Mouse (Mus musculus) ES-Bruce4 (cell line): Measurements from ENCODE around the gene Ing4. TPM values are rescaled to one million over a fixed set of nuclear protein-coding genes. Genes with fewer than 3 reads are reported as not detected.
A peak's percentile ranks its signal among the peaks of the same experiment; 100 is the strongest.

Source experiments
- H3K27ac ChIP-seq: 2 replicates; pipeline ENCODE4 v1.5.1; 2012; ENCODE audit warnings: low read length, inconsistent platforms; ENCODE audit not compliant: insufficient read depth
- H3K27me3 ChIP-seq: 2 replicates; pipeline ENCODE4 v1.6.1; 2012; ENCODE audit warnings: mild to moderate bottlenecking, low read length, inconsistent platforms; ENCODE audit not compliant: control insufficient read depth, poor library complexity, insufficient read depth, severe bottlenecking
- H3K36me3 ChIP-seq: 2 replicates; pipeline ENCODE4 v1.6.1; 2012; ENCODE audit warnings: inconsistent platforms, mild to moderate bottlenecking, low read length, moderate library complexity; ENCODE audit not compliant: control insufficient read depth, poor library complexity, insufficient read depth, severe bottlenecking
- H3K4me1 ChIP-seq: one replicate; pipeline ENCODE4 v1.8.1; 2011; ENCODE audit warnings: low read length; ENCODE audit not compliant: control insufficient read depth, insufficient read depth
- H3K4me3 ChIP-seq: 2 replicates; pipeline ENCODE4 v1.5.1; 2011; ENCODE audit warnings: low read depth, mild to moderate bottlenecking, low read length
- H3K9ac ChIP-seq: 2 replicates; pipeline ENCODE4 v1.6.1; 2012; ENCODE audit warnings: low read depth, mild to moderate bottlenecking, inconsistent platforms; ENCODE audit not compliant: poor library complexity, severe bottlenecking
- H3K9me3 ChIP-seq: replicated peaks from 2 replicates; pipeline ENCODE4 v1.6.1; 2012; ENCODE audit warnings: mild to moderate bottlenecking, low read length, inconsistent platforms; ENCODE audit not compliant: control insufficient read depth, poor library complexity, insufficient read depth, severe bottlenecking
- CTCF ChIP-seq: IDR thresholded peaks from one replicate; pipeline ENCODE4 v1.8.1; 2011; ENCODE audit warnings: low read depth, low read length
- EP300 ChIP-seq: IDR thresholded peaks from 2 replicates; pipeline ENCODE4 v1.6.1; 2011; ENCODE audit warnings: low read depth, low read length; ENCODE audit not compliant: insufficient read depth
- POLR2A ChIP-seq: IDR thresholded peaks from one replicate; pipeline ENCODE4 v1.8.1; 2011; ENCODE audit warnings: low read length; ENCODE audit not compliant: insufficient read depth
- polyA plus RNA-seq: library from polyadenylated mRNA; stranded (reverse); fragments of >200 nt; gene quantifications from 2 replicates; pipeline ENCODE4 v1.2.4, GENCODE M21; 2011; ENCODE audit warnings: low read depth; ENCODE audit not compliant: missing spikeins, insufficient read depth, insufficient read length

Ing4 gene
- polyA plus RNA-seq, 1 experiment = 44.0 TPM

DNA sequence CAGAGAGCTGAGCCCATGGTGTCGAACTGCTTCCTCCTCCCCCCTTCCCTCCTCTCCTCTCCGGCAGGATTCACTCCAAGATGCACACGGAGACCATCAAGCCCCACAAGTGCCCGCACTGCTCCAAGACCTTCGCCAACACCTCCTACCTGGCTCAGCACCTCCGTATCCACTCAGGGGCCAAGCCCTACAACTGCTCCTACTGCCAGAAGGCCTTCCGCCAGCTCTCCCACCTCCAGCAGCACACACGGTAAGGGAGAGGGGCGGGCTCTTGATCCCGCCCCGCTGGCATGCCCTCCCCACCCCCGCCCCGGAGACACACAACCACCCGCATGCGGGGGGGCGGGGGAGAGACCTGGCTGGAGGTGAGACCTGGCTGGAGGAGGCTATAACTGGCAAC lies 8.0 kb upstream of the Ing4 start:
- Histone ChIP-seq H3K4me1 (no peaks in the 10 kb centered on the region), H3K27me3 (no peaks in the 10 kb centered on the region), H3K27ac (no peak overlapping the region), H3K9ac (no peak overlapping the region), H3K36me3 (peaks cover 41% of the 10 kb centered on the region), H3K9me3 (no peaks in the 10 kb centered on the region), H3K4me3 (no peak overlapping the region)
- no peak for TF ChIP-seq EP300
- TF ChIP-seq CTCF = no peak
- TF ChIP-seq POLR2A = no peak

DNA sequence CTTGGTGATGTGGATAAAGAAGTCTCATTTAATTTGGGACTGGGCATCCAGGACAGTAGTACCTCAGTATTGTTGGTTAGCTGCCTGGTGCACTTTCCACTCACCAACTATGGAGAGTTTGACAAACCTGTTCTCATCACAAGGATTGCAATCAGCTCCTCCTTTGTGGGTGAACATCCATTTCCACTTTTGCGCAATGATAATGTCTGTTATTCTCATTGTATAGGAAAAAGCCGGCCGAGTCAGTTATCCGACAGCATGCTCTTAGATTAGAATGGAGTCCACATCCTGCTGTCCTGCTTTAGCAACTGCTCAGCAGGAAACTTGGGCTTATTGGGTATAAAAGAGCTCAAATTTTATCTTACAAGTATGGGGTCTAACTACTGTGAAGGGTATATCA lies 894 bp upstream of the Ing4 start:
- H3K27ac ChIP-seq = no peak overlapping the region
- TF ChIP-seq POLR2A (no peak), EP300 (no peak)
- H3K4me3 ChIP-seq = no peak overlapping the region
- H3K9ac ChIP-seq = peak overlapping the region; percentile 74
- H3K4me1 ChIP-seq = no peaks in the 10 kb centered on the region
- H3K36me3 ChIP-seq = peaks cover 22% of the 10 kb centered on the region
- H3K27me3 ChIP-seq = no peaks in the 10 kb centered on the region
- H3K9me3 ChIP-seq = no peaks in the 10 kb centered on the region

DNA sequence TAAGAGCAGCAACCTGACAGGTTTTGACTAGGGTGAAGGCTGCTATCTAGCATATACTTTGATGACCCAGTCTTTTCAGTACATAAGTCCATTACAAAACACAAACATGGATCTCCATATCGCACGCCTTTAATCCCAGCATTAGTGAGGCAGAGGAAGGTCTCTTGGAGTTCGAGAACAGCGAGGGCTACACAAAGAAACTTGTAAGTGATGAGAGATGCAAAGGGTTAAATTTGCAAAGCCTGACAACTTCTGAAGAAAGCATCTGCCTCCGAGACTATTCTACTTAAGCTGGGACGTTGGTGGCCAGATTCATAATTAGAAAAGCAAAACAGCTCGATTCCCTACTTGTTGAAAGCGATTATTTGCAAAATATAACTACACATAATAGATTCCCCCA lies 429 bp upstream of the Ing4 start:
- peak overlapping the region; percentile 52 for H3K4me3 ChIP-seq

DNA sequence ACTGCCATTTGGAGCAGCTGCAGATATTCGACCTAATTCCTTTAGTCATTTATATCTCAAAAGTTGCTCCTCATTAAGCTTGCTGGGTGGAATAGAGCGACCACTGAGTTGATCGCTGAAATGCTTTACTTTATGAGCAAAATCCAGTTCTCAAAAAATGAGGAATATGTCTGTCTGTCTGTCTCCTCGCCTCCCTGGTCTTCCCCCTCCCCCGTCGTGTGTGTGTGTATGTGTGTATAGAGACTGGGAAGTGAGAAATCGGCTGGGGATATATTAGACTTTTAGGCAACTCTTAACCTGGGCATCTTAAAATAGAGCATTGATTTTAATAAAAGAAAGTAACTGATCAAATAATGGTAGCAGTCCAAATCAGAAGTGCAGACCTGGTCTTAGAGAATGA lies 661 bp downstream of the Ing4 start:
- Histone ChIP-seq H3K36me3 (peaks cover 21% of the 10 kb centered on the region), H3K4me1 (no peaks in the 10 kb centered on the region)
- TF ChIP-seq POLR2A = no peak
- TF ChIP-seq CTCF = no peak
- no peak for TF ChIP-seq EP300

More for the DNA sequence above, 429 bp upstream of the Ing4 start:
- H3K4me1 ChIP-seq = no peaks in the 10 kb centered on the region
- H3K27ac ChIP-seq = peak overlapping the region; percentile 34; the same call in 1 of the 2 replicates
- no peaks in the 10 kb centered on the region for H3K27me3 ChIP-seq
- H3K36me3 ChIP-seq = peaks cover 22% of the 10 kb centered on the region
- peak overlapping the region; percentile 74 for H3K9ac ChIP-seq
- no peaks in the 10 kb centered on the region for H3K9me3 ChIP-seq
- TF ChIP-seq POLR2A (no peak), EP300 (no peak), CTCF (no peak)

DNA sequence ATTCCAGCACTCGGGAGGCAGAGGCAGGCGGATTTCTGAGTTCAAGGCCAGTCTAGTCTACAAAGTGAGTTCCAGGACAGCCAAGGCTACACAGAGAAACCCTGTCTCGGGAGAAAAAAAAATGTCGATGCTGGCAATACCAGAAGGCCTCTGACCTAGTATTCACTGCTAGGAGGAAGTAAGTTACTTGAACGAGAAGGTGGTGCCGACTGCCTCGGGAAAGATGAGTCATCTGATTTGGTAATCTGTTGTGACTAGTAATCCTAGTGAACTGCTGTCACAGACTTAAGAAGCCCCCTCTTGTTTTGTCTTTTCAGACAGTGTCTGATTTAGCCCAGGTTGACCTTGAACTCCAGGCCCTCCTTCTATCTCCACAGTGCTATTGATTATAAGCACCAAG lies 1.5 kb downstream of the Ing4 start:
- H3K36me3 ChIP-seq = peaks cover 14% of the 10 kb centered on the region
- no peak overlapping the region for H3K27ac ChIP-seq
- H3K4me3 ChIP-seq = no peak overlapping the region
- H3K9ac ChIP-seq = no peak overlapping the region
- H3K27me3 ChIP-seq = no peaks in the 10 kb centered on the region
- TF ChIP-seq EP300 (no peak), CTCF (no peak), POLR2A (no peak)
- no peaks in the 10 kb centered on the region for H3K9me3 ChIP-seq
- no peaks in the 10 kb centered on the region for H3K4me1 ChIP-seq

More for the DNA sequence above, 661 bp downstream of the Ing4 start:
- no peaks in the 10 kb centered on the region for H3K27me3 ChIP-seq
- H3K4me3 ChIP-seq = peak overlapping the region; percentile 95
- peak overlapping the region; percentile 66 for H3K9ac ChIP-seq
- no peak overlapping the region for H3K27ac ChIP-seq
- no peaks in the 10 kb centered on the region for H3K9me3 ChIP-seq

DNA sequence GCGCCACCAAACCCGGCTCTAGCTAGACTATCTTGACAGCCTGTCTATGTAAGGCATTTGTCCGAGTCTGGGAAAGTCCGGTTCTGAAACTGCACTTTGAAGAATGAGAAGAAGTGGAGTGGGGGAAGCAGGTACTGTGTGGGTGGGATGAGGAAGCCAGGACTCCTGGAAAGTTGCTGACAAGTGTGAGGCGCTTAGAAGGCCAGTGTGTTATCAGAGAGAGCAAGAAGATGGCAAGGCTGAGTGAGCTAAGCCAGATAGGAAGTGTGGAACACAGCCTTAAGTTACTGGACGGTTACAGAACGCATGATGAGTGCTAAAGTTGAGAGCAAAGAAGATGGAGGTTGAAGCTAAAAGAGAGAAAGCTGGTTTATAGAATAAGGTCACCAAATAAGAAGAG lies 2.5 kb downstream of the Ing4 start:
- Histone ChIP-seq H3K4me3 (no peak overlapping the region), H3K27me3 (no peaks in the 10 kb centered on the region), H3K9me3 (no peaks in the 10 kb centered on the region), H3K4me1 (no peaks in the 10 kb centered on the region), H3K27ac (no peak overlapping the region), H3K36me3 (peaks cover 11% of the 10 kb centered on the region), H3K9ac (no peak overlapping the region)
- TF ChIP-seq CTCF (no peak), POLR2A (no peak), EP300 (no peak)
